Mouse (Mus musculus): ENCODE data around the gene Crlf2.

DNA sequence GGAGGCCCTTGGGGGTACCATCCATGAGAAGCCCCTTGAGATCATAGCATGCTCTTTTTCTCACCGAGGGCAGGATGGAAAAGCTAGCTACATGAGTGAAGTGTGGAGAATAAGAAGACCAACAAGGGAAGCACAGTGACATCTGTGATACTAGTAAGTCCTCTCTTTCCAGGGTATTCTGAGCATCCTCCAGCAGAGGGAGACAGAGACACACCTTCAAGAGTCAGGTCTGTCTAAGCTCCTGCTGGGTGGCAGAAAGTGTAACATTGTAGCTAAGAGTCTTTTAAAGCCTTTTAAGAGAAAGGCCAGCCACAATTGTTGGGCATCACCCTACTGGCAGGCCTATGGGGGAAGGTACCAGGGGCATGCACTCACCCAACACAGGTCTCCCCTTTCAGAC, 43.8 kb upstream of the Crlf2 start:
- peak; percentile 43; the same call in 1 of the 2 replicates for TF ChIP-seq CTCF (IDR thresholded peaks at IDR 0.05; ENCODE audit: low read depth, low read length)
- no peak for TF ChIP-seq GATA1 (IDR thresholded peaks at IDR 0.05; ENCODE audit: borderline replicate concordance, low read length)
- no peak for TF ChIP-seq POLR2AphosphoS5 (IDR thresholded peaks at IDR 0.05; ENCODE audit: insufficient replicate concordance, low read depth, low read length)
- TF ChIP-seq GATA2 (IDR thresholded peaks at IDR 0.05; ENCODE audit: borderline replicate concordance, low read depth, low read length): no peak

Measured in G1E (cell line).